Mouse (Mus musculus) hindbrain, embryonic 10.5 days (tissue): ENCODE measurements at regions not wholly inside any gene's neighbourhood (a gene's known extent, or its start where the extent isn't known, plus 50 kb on each side); places are given as distances from the start of the nearest gene placed in this dataset.

Experiments used
- DNase-seq: peaks from one replicate; pipeline ENCODE4 v3.0.0-alpha.2; 2017; ENCODE audit warnings: low spot score
- H3K27ac ChIP-seq: fragments of 300-500 bp; sonication (generic); 2 replicates; pipeline ENCODE4 v1.5.1; 2016; ENCODE audit warnings: mild to moderate bottlenecking, moderate library complexity
- H3K27me3 ChIP-seq: fragments of 300-500 bp; sonication (generic); 2 replicates; pipeline ENCODE4 v1.6.1; 2016; ENCODE audit warnings: mild to moderate bottlenecking; ENCODE audit not compliant: poor library complexity, insufficient read depth, severe bottlenecking
- H3K36me3 ChIP-seq: fragments of 300-500 bp; sonication (generic); 2 replicates; pipeline ENCODE4 v1.6.1; 2016; ENCODE audit warnings: mild to moderate bottlenecking, moderate library complexity
- H3K4me1 ChIP-seq: fragments of 300-500 bp; sonication (generic); replicated peaks from 2 replicates; pipeline ENCODE4 v1.6.1; 2016; ENCODE audit warnings: mild to moderate bottlenecking
- H3K4me3 ChIP-seq: fragments of 300-500 bp; sonication (generic); 2 replicates; pipeline ENCODE4 v1.5.1; 2016; ENCODE audit warnings: mild to moderate bottlenecking, moderate library complexity
- H3K9me3 ChIP-seq: fragments of 300-500 bp; sonication (generic); 2 replicates; pipeline ENCODE4 v1.6.1; 2016; ENCODE audit warnings: mild to moderate bottlenecking, moderate library complexity
- WGBS: fragments of 180-500 bp; shearing (Covaris S2); methylation state at CpG from one replicate; pipeline ENCODE4 v1.1.7; 2016; 5-methylcytosine and 5-hydroxymethylcytosine counted together

DNA sequence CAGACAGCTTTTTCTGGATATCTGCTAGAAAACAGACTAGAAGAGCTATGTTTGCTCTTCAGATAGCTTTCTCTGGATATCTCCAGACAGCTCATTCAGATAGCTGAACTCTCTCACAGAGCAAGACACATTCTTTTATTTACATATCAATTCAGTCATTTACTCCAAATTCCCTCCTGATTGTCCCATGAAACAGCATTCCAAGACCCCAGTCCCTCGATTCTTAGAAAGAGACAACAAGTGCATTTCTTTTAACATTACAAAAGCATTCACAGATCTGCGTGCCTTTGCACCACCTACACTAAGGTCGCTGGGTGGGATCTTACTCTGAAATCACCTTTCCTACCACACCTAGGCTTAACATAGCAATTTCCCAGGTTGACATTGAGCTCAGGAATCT lies 1039.5 kb upstream of the Ddx18 start:
- Histone ChIP-seq H3K27me3 (no peaks in the 10 kb centered on the region), H3K9me3 (no peaks in the 10 kb centered on the region), H3K4me3 (no peak overlapping the region), H3K27ac (no peak overlapping the region), H3K36me3 (no peaks in the 10 kb centered on the region), H3K4me1 (no peaks in the 10 kb centered on the region)
- DNase-seq: no peak
- 51% methylated on average over 3 of the region's 3 CpGs for WGBS

DNA sequence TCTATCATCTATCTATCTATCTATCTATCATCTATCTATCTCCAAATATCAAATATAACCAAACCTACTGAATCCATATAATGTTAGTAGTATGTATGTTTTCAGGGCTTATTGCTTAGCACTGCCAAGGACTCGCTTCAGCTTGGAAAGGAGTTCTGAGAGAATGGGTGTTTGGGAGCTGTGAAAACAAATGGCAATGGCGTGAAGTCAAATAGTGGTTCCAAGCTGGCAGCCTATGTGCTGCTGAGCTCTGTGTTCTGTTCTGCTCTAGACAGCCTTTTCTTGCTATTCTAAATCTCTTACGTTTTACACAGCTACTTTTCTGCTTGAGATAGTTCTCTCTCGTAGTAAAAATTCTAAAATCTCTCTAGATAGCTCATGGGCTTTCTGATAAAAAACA lies 1008.2 kb upstream of the Ddx18 start:
- H3K27me3 ChIP-seq: no peaks in the 10 kb centered on the region
- H3K9me3 ChIP-seq: no peaks in the 10 kb centered on the region
- 73% methylated on average over 4 of the region's 4 CpGs for WGBS
- H3K27ac ChIP-seq: no peak overlapping the region
- no peaks in the 10 kb centered on the region for H3K36me3 ChIP-seq
- H3K4me1 ChIP-seq: no peaks in the 10 kb centered on the region
- no peak overlapping the region for H3K4me3 ChIP-seq
- DNase-seq: no peak

DNA sequence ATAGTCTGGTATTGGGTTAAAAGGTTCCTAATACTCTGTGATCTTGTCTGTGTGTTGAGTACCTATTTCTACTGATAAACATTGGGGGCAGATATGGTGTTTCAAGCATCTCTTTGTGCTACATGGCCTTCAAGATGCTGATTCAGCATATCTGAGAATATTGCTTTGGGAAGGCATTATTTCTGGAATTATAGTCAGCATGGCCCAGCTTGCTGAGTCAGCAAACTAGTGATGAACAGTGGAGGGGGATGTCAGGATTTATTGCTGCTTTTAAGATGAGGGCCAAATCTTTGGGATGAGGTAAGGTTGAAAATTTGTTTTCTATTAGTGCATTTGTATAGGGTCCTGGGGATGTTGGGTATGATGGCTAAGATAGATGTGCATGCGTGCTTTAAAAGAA lies 983.8 kb upstream of the Ddx18 start:
- Histone ChIP-seq H3K27me3 (no peaks in the 10 kb centered on the region), H3K27ac (no peak overlapping the region), H3K4me1 (no peaks in the 10 kb centered on the region), H3K9me3 (no peaks in the 10 kb centered on the region), H3K4me3 (no peak overlapping the region), H3K36me3 (no peaks in the 10 kb centered on the region)
- DNase-seq: no peak
- WGBS: 93% methylated on average over 1 of the region's 1 CpGs

DNA sequence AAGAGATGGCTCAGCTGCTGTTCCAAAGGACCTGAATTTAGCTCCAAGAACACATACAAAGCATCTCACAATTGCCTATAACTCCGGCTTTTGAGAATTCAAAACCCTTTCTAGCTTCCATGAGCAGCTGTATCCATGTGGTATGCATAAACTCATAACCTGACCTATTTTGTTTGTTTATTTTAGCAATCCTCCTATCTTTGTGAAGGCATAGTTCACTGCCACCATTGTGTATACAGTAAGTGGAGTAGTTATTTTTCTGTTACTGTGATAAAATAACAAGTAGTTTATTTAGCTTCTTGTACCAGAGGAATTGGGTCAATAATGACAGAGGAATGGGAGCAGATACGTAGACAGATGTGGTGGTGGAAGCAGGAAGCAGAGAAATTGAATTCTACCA lies 941.8 kb upstream of the Ddx18 start:
- H3K4me3 ChIP-seq: no peak overlapping the region
- H3K27ac ChIP-seq: no peak overlapping the region
- no peak for DNase-seq
- H3K9me3 ChIP-seq: no peaks in the 10 kb centered on the region
- no peaks in the 10 kb centered on the region for H3K4me1 ChIP-seq
- no peaks in the 10 kb centered on the region for H3K27me3 ChIP-seq
- H3K36me3 ChIP-seq: no peaks in the 10 kb centered on the region
- 80% methylated on average over 2 of the region's 2 CpGs for WGBS

DNA sequence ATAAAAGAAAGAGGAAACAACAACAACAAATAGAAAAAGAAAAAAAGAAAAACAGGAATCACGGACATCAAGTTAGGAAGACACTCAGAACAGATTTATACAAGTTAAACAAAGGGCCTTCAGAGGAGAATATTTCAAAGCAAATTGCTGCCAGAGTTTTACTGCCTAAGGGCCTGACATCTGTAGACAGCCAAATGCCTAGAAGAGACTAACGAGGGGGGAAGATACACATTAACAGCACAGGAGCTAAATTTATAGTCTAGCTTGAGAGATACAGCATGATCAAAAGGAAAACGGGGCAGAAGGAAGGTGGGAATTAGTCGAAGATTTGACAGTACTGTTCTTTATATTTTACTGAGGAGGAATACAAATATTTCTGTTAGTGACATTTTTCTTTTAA lies 933.9 kb upstream of the Ddx18 start:
- H3K36me3 ChIP-seq: no peaks in the 10 kb centered on the region
- no peaks in the 10 kb centered on the region for H3K4me1 ChIP-seq
- no peak overlapping the region for H3K4me3 ChIP-seq
- no peaks in the 10 kb centered on the region for H3K9me3 ChIP-seq
- DNase-seq: no peak
- no peak overlapping the region for H3K27ac ChIP-seq
- no peaks in the 10 kb centered on the region for H3K27me3 ChIP-seq
- WGBS: 70% methylated on average over 4 of the region's 4 CpGs

DNA sequence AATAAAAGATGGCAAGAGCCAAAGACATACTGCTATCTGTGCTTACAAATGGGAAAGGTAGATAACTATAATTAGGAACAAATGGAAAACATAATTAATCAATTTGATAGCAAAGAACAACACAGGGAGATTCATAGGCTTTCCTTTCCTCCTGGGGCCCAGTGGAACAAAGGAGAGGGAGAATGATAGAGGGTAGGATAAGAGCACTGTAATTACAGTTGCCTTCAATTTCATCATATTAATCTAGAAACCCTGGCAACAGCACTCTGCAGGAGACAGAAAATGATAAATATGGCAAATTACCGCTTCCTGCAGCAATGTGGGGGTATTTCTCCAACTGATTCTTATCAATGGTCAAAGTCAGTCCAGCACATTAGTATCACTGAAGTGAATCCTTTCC lies 910.2 kb upstream of the Ddx18 start:
- no peak for DNase-seq
- H3K4me1 ChIP-seq: no peaks in the 10 kb centered on the region
- no peaks in the 10 kb centered on the region for H3K9me3 ChIP-seq
- no peaks in the 10 kb centered on the region for H3K27me3 ChIP-seq
- H3K27ac ChIP-seq: no peak overlapping the region
- 76% methylated on average over 1 of the region's 1 CpGs for WGBS
- H3K4me3 ChIP-seq: no peak overlapping the region
- no peaks in the 10 kb centered on the region for H3K36me3 ChIP-seq

DNA sequence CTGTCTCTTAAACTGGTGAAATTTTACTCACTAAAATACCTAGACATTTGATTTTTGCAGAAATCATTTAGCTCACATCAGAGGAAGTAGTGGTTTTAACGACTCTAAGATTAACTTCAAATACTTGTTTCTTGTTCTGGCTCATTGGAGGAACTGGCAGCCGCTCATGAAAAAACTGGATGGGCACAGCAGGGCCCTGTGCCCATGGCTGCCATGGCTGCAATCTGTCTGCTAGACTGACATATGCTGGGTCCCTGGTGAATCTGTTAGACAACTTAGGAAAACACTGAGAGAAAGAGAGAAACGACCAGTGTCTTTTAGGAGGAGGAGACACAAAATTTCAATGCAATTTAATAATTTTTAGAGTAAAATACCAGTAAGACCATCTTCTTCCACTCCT lies 896.1 kb upstream of the Ddx18 start:
- no peak for DNase-seq
- Histone ChIP-seq H3K4me3 (no peak overlapping the region), H3K27ac (no peak overlapping the region), H3K27me3 (no peaks in the 10 kb centered on the region), H3K9me3 (no peaks in the 10 kb centered on the region), H3K36me3 (no peaks in the 10 kb centered on the region), H3K4me1 (no peaks in the 10 kb centered on the region)
- 76% methylated on average over 3 of the region's 3 CpGs for WGBS

DNA sequence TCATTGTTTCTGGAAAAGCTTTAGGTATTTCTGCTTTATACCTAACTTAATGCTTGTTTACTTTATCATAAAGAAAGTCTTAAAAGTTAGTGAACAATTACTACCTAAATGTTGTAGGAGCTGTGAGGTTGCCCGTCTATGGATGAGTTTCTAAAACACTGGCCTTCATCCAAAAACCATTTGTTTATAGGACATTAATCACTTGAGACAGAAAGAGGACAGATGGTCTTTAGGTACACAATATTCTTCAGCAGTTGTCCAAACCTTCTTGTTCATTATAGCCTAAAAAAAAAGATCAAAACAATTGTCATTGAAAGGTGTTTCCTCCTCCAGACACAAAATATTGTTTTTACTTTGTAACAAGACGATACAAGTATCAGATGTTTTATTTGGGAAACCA lies 891.3 kb upstream of the Ddx18 start:
- Histone ChIP-seq H3K36me3 (no peaks in the 10 kb centered on the region), H3K27ac (no peak overlapping the region), H3K4me3 (no peak overlapping the region), H3K9me3 (no peaks in the 10 kb centered on the region), H3K27me3 (no peaks in the 10 kb centered on the region), H3K4me1 (no peaks in the 10 kb centered on the region)
- DNase-seq: no peak
- 81% methylated on average over 2 of the region's 2 CpGs for WGBS

DNA sequence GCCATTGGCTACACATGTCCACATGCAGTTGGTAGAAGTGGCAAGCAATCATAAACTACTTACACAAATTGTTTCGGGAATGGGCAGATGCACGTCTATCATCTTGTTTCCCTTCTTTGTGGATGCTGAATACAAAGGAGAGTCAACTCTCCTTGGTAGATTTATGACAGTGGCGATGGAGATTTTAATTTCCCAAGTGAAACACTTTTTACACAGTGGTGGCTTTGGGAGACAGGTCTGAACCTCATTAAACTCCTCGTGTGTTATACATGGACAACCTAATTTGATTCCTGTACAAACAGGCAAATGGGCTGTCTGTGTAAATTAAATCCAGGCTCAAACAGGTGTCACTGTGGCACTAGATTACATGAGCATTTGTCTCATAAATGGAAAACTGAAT lies 887.1 kb upstream of the Ddx18 start:
- no peak overlapping the region for H3K27ac ChIP-seq
- no peaks in the 10 kb centered on the region for H3K4me1 ChIP-seq
- no peak overlapping the region for H3K4me3 ChIP-seq
- no peaks in the 10 kb centered on the region for H3K27me3 ChIP-seq
- no peaks in the 10 kb centered on the region for H3K9me3 ChIP-seq
- H3K36me3 ChIP-seq: no peaks in the 10 kb centered on the region
- no peak for DNase-seq
- 81% methylated on average over 4 of the region's 4 CpGs for WGBS

DNA sequence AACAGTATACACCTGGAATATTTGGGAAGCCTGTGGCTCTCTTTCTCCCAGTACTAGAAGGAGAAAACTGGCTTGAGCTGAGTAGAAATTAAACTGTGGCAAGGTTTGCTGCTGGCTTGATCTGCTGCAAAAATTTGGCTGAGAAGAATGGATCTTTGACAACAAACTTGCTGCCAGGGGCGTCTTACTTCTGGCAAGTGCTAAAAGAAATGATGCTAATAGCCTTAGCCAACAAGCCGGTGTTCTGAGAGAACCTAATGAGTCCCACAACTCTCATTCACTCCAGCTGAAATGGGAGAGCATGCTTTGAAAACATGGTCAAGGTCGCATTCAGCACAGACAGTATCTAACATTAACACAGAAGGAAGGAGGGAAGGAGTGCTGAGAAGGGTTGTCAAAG lies 885.8 kb upstream of the Ddx18 start:
- Histone ChIP-seq H3K4me3 (no peak overlapping the region), H3K36me3 (no peaks in the 10 kb centered on the region), H3K9me3 (no peaks in the 10 kb centered on the region), H3K27me3 (no peaks in the 10 kb centered on the region), H3K4me1 (no peaks in the 10 kb centered on the region), H3K27ac (no peak overlapping the region)
- DNase-seq: no peak
- WGBS: 74% methylated on average over 3 of the region's 3 CpGs

DNA sequence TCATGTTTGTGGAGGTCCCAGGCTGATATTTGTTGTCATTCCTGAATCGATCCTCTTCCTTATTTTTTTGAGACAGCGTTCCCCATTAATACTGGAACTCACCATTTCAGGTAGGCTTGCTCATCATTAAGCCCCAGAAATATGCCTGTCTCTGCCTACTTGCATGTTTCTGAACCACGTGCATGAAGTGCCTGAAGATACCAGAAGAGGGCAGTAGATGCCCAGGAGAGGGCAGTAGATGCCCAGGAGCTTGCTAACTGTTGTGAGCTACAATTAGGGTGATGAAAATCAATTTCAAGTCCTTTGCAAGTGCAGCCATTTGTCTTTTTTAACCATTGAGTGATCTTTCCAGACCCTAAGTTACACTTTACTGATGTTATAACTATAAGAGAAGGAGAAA lies 871.6 kb upstream of the Ddx18 start:
- 75% methylated on average over 3 of the region's 3 CpGs for WGBS
- Histone ChIP-seq H3K4me3 (no peak overlapping the region), H3K27ac (no peak overlapping the region), H3K4me1 (no peaks in the 10 kb centered on the region), H3K36me3 (no peaks in the 10 kb centered on the region), H3K27me3 (no peaks in the 10 kb centered on the region), H3K9me3 (no peaks in the 10 kb centered on the region)
- peak; percentile 15 for DNase-seq

DNA sequence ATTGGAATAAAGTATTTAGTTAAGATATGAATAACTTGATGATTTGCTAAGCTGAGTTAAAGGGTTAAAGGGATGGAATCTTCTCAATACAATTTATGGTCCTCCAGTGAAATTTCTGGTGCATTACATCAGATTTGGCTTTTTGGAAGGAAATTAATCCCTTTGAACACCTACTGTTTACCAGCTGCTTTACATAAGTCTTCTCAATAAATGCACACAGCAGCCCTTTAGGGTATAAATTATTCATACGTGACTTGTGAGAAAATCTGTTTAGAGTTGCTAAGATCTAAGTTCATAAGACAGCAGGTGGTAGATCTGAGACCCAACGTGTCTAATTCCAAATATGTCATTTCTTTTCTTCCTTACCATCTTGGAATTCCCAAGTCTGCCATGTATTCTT lies 855.7 kb upstream of the Ddx18 start:
- no peak for DNase-seq
- WGBS: 71% methylated on average over 2 of the region's 2 CpGs
- Histone ChIP-seq H3K27ac (no peak overlapping the region), H3K9me3 (no peaks in the 10 kb centered on the region), H3K4me1 (peaks cover 4% of the 10 kb centered on the region; the same call in 1 of the 2 replicates), H3K36me3 (no peaks in the 10 kb centered on the region), H3K4me3 (no peak overlapping the region), H3K27me3 (no peaks in the 10 kb centered on the region)

DNA sequence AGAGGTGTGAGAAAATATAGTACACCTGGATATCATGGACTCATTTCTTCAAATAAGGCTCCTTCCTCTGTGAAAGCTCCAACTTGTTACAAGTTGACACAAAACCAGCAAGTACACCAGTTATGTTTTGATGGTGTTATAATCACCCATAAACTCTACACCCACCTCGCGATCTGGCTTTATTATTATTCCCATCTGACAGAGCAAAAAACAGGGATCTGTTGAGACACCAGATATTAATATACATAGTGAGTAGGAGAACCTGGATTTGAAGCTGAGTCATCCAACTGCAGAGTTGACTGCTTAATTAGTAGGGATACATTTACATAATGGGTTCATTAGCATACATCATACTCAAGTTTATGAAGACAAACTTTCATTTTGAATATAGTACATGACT lies 828.6 kb upstream of the Ddx18 start:
- DNase-seq: no peak
- no peak overlapping the region for H3K27ac ChIP-seq
- H3K4me1 ChIP-seq: 0 out of 2 replicates have a peak, but pooled peaks cover 3% of the 10 kb centered on the region
- WGBS: 93% methylated on average over 2 of the region's 2 CpGs
- no peaks in the 10 kb centered on the region for H3K36me3 ChIP-seq
- H3K27me3 ChIP-seq: no peaks in the 10 kb centered on the region
- H3K4me3 ChIP-seq: no peak overlapping the region
- no peaks in the 10 kb centered on the region for H3K9me3 ChIP-seq

DNA sequence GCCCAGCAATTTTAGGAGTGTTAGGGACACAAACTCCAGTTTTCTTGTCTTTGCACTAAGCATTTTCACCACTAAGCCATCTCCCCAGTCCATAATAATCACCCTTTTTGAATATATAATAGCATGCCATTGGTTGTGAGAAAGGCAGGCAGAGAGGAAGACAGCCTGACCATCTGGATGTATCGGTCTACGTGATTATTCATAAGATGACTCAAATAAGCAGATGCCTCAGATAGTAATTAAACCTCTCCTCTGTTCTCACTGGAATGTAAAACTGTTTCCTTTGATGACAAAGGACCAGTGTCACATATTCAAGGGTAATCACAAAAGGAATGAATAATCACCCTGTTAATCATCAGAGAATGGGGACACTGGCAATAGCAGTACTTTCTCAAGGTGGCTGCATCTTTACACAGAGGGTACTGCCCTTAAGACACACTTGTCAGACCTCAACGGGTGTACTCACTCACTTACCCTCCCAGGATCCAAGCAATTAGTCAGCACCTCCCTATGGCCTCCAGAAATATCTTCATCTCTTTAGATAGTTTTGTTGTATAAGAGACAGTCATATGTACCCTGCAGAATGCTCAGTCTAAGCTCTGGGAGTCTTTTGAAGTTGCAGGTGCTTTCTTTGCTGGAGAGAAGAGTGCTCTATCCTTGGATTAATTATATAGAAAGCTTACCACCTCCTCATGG lies 826.0 kb upstream of the Ddx18 start:
- H3K27me3 ChIP-seq: no peaks in the 10 kb centered on the region
- DNase-seq: no peak
- no peaks in the 10 kb centered on the region for H3K36me3 ChIP-seq
- no peaks in the 10 kb centered on the region for H3K9me3 ChIP-seq
- H3K4me3 ChIP-seq: no peak overlapping the region
- WGBS: 72% methylated on average over 3 of the region's 3 CpGs
- H3K4me1 ChIP-seq: 0 out of 2 replicates have a peak, but pooled peaks cover 3% of the 10 kb centered on the region
- no peak overlapping the region for H3K27ac ChIP-seq
